Mouse (Mus musculus) effector memory CD4-positive, alpha-beta T cell, adult 5 months (primary cell): ENCODE measurements around the gene Col9a1. TPM values are rescaled to one million over a fixed set of nuclear protein-coding genes. Genes with fewer than 3 reads are reported as not detected.

Source experiments
- polyA plus RNA-seq: library from polyadenylated mRNA; unstranded; fragments of 100-300 nt; shearing (Covaris generic); gene quantifications from one replicate; pipeline ENCODE4 v1.2.1, GENCODE M21; 2017

Gene Col9a1
- not detected for polyA plus RNA-seq

GRCm38 (mm10) chr1:24177224-24177851 lies at the start of gene Col9a1:
TSS of gene Col9a1 (plus strand) at chr1:24177610.

Other genes starting within 250 kb of the Col9a1 start
- 26.0 TPM for gene Sdhaf4, start 172.0 kb upstream of the Col9a1 start, polyA plus RNA-seq
- gene Fam135a, start 77.3 kb upstream of the Col9a1 start, polyA plus RNA-seq = 5.4 TPM